Mouse (Mus musculus): ENCODE results near the gene Prpf40b. TPM values are rescaled to one million over a fixed set of nuclear protein-coding genes. Genes with fewer than 3 reads are reported as not detected.
A peak's percentile ranks its signal among the peaks of the same experiment; 100 is the strongest.

Gene Prpf40b
- polyA plus RNA-seq, 1 experiment from 2014 or later, result 113 TPM

DNA sequence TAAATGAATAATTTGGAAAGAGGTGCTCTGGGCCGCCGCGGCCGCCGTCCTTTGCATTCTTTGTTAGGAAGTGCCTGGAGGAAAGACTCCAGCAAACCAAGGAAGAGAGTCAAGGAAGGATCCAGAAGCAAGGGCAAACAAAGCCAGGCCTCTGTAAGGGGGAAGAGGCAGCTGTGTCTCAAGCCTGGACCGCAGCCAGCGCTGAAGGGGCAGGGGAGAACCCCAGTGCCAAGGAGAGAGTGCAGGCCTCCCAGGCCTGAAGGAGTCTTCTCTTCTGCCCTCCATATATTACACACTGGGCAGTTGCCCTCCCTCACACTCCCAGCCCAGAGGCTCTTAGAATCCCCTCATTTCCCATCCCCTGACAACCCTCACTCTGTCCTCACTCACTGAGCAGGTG, 16.6 kb upstream of the Prpf40b start:
- H3K36me3 ChIP-seq (ENCODE audit: control insufficient read depth, insufficient read depth, low read length), result no peaks in the 10 kb centered on the region
- no peak overlapping the region for H3K4me3 ChIP-seq (ENCODE audit: low read depth, low read length)
- H3K9me3 ChIP-seq (ENCODE audit: control insufficient read depth, low read length), result no peaks in the 10 kb centered on the region
- H3K27me3 ChIP-seq (ENCODE audit: control insufficient read depth, insufficient read depth, low read length), result no peaks in the 10 kb centered on the region
- H3K4me2 ChIP-seq (ENCODE audit: low read depth, low read length), result no peak overlapping the region
- ATAC-seq (ENCODE audit: low read depth), result no peak
- 93% methylated on average over 7 of the region's 7 CpGs for WGBS
- no peak overlapping the region for H3K27ac ChIP-seq (ENCODE audit: low read depth, low read length)
- H3K9ac ChIP-seq (replicated peaks; ENCODE audit: low read depth, low read length), result no peak overlapping the region
- H3K4me1 ChIP-seq (ENCODE audit: control insufficient read depth, insufficient read depth, low read length), result no peaks in the 10 kb centered on the region

DNA sequence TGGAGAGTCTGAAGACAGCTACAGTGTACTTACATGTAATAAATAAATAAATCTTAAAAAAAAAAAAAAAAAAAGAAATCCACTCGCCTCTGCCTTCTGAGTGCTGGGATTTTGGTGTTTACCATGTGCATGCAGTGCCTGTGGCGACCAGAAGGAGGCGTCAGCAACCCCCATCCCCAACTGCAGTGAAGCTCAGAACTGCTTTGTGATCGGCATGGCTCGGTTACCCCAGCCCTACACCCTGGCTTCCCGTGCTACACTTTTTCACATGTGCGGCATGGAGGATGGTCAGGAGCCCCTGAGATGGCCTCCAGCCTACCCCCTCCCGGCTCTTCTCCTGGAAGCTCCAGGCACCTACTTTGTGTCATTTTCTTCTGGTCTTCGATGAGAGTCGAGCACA, 11.4 kb upstream of the Prpf40b start:
- Histone ChIP-seq H3K4me1 (ENCODE audit: control insufficient read depth, insufficient read depth, low read length) (no peaks in the 10 kb centered on the region), H3K4me2 (ENCODE audit: low read depth, low read length) (no peak overlapping the region), H3K27ac (ENCODE audit: low read depth, low read length) (no peak overlapping the region), H3K9me3 (ENCODE audit: control insufficient read depth, low read length) (no peaks in the 10 kb centered on the region), H3K36me3 (ENCODE audit: control insufficient read depth, insufficient read depth, low read length) (no peaks in the 10 kb centered on the region), H3K9ac (replicated peaks; ENCODE audit: low read depth, low read length) (no peak overlapping the region), H3K4me3 (ENCODE audit: low read depth, low read length) (no peak overlapping the region), H3K27me3 (ENCODE audit: control insufficient read depth, insufficient read depth, low read length) (no peaks in the 10 kb centered on the region)
- WGBS, result 70% methylated on average over 10 of the region's 10 CpGs
- no peak for ATAC-seq (ENCODE audit: low read depth)

DNA sequence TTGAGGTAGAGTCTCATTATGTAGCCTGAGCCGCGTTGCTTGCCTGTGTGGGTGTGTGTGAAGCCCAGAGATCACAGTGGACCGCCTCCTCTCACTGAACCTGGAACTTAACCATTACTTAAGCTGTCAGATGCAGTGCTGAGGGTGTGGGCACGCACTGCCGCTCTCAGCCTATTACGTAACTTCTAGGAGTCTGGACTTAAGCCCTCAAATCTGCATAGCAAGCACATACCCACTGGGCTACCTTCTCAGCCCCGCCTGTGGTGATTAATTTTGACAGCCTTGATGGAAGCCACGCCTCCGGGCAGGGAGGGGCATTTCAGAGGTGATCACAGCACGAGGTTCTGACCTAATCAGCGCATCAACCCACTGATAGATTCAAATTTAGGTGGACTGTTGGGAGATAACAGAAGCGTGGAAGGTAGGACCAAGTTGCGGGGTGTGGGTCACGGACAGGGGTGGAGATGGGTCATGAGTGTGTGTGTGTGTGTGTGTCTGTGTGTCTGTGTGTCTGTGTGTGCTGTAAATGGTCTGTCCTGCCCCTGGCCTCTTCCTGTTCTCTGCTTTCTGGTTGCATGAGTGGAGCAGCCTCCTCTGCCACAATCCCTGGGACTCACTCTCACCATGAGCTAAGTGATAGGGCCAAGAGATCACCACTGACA, 10.2 kb upstream of the Prpf40b start:
- ATAC-seq (ENCODE audit: low read depth), result no peak
- no peak overlapping the region for H3K4me3 ChIP-seq (ENCODE audit: low read depth, low read length)
- H3K9ac ChIP-seq (replicated peaks; ENCODE audit: low read depth, low read length), result no peak overlapping the region
- H3K4me1 ChIP-seq (ENCODE audit: control insufficient read depth, insufficient read depth, low read length), result no peaks in the 10 kb centered on the region
- H3K27me3 ChIP-seq (ENCODE audit: control insufficient read depth, insufficient read depth, low read length), result no peaks in the 10 kb centered on the region
- 51% methylated on average over 14 of the region's 14 CpGs for WGBS
- H3K4me2 ChIP-seq (ENCODE audit: low read depth, low read length), result no peak overlapping the region
- H3K9me3 ChIP-seq (ENCODE audit: control insufficient read depth, low read length), result no peaks in the 10 kb centered on the region
- no peaks in the 10 kb centered on the region for H3K36me3 ChIP-seq (ENCODE audit: control insufficient read depth, insufficient read depth, low read length)
- no peak overlapping the region for H3K27ac ChIP-seq (ENCODE audit: low read depth, low read length)

DNA sequence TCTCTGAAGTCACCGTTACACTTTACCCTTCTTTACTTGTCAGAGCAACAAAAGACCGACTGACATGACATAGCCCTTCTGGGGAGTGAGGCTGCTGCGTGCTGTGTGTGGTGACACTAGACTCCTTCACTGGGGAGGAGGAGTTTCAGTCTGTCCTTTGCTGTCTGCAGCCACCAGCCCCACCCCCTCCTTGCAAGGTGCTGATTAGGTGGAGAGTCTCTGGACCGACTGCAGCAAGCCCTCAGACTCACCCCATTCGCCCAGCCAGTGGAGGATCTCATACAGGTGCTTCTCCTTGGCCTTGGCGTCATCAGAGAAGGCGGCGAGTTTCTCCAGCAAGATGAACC, 9.7 kb upstream of the Prpf40b start:
- 64% methylated on average over 8 of the region's 8 CpGs for WGBS
- Histone ChIP-seq H3K4me2 (ENCODE audit: low read depth, low read length) (no peak overlapping the region), H3K9ac (replicated peaks; ENCODE audit: low read depth, low read length) (no peak overlapping the region), H3K4me3 (ENCODE audit: low read depth, low read length) (no peak overlapping the region), H3K4me1 (ENCODE audit: control insufficient read depth, insufficient read depth, low read length) (no peaks in the 10 kb centered on the region), H3K27me3 (ENCODE audit: control insufficient read depth, insufficient read depth, low read length) (no peaks in the 10 kb centered on the region), H3K9me3 (ENCODE audit: control insufficient read depth, low read length) (no peaks in the 10 kb centered on the region), H3K36me3 (ENCODE audit: control insufficient read depth, insufficient read depth, low read length) (no peaks in the 10 kb centered on the region), H3K27ac (ENCODE audit: low read depth, low read length) (no peak overlapping the region)
- no peak for ATAC-seq (ENCODE audit: low read depth)

DNA sequence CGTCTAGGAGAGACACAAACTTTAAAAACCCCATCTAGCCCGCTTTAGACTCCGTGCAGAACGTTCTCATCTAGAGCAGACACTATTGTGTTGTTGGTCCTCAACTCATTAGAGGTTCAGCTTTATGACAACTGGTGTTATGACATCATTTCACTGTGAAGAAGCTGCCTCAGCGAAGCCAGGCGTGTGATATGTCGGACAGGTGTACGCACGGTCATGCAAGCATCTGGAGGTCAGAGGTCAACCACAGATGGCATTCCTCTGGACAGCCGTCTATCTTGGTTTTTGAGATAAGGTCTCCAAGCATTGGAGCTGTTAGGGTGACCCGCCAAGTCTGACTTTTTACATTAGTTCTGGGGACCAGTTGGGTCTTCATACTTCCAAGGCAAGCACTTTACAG, 4.3 kb upstream of the Prpf40b start:
- no peak overlapping the region for H3K4me3 ChIP-seq (ENCODE audit: low read depth, low read length)
- 0 out of 2 replicates have a peak, but pooled peaks cover 3% of the 10 kb centered on the region for H3K4me1 ChIP-seq (ENCODE audit: control insufficient read depth, insufficient read depth, low read length)
- ATAC-seq (ENCODE audit: low read depth), result no peak
- no peak overlapping the region for H3K9ac ChIP-seq (replicated peaks; ENCODE audit: low read depth, low read length)
- no peaks in the 10 kb centered on the region for H3K36me3 ChIP-seq (ENCODE audit: control insufficient read depth, insufficient read depth, low read length)
- H3K27ac ChIP-seq (ENCODE audit: low read depth, low read length), result no peak overlapping the region
- WGBS, result 93% methylated on average over 11 of the region's 11 CpGs
- H3K9me3 ChIP-seq (ENCODE audit: control insufficient read depth, low read length), result no peaks in the 10 kb centered on the region
- H3K27me3 ChIP-seq (ENCODE audit: control insufficient read depth, insufficient read depth, low read length), result no peaks in the 10 kb centered on the region
- H3K4me2 ChIP-seq (ENCODE audit: low read depth, low read length), result no peak overlapping the region

DNA sequence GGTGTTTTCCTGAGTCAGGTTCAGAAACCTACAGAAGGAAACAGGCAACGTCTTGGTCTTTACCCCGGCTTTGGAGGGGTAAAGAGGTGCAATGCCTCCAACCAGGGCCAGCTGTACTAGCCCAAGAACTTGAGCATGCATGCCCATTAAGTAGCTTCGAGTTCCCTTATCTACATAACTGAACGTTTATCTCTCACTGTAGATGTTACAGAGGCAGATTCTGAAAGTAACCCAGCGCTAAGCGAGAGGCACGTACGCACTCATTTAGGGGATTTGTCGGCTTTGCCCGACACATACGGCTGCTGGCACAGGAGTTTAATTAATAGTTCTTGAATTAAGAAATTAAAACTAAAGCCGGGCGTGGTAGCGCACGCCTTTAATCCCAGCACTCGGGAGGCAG, 600 bp upstream of the Prpf40b start:
- Histone ChIP-seq H3K36me3 (ENCODE audit: control insufficient read depth, insufficient read depth, low read length) (no peaks in the 10 kb centered on the region), H3K27me3 (ENCODE audit: control insufficient read depth, insufficient read depth, low read length) (no peaks in the 10 kb centered on the region), H3K4me1 (ENCODE audit: control insufficient read depth, insufficient read depth, low read length) (peaks cover 11% of the 10 kb centered on the region; the same call in 1 of the 2 replicates), H3K27ac (ENCODE audit: low read depth, low read length) (peak overlapping the region; percentile 84; the same call in 1 of the 2 replicates), H3K4me2 (ENCODE audit: low read depth, low read length) (peak overlapping the region; percentile 40), H3K9me3 (ENCODE audit: control insufficient read depth, low read length) (no peaks in the 10 kb centered on the region), H3K4me3 (ENCODE audit: low read depth, low read length) (peak overlapping the region; percentile 67), H3K9ac (replicated peaks; ENCODE audit: low read depth, low read length) (peak overlapping the region; percentile 74; the same call in 1 of the 2 replicates)
- 27% methylated on average over 16 of the region's 16 CpGs for WGBS
- peak; percentile 16 for ATAC-seq (ENCODE audit: low read depth)

DNA sequence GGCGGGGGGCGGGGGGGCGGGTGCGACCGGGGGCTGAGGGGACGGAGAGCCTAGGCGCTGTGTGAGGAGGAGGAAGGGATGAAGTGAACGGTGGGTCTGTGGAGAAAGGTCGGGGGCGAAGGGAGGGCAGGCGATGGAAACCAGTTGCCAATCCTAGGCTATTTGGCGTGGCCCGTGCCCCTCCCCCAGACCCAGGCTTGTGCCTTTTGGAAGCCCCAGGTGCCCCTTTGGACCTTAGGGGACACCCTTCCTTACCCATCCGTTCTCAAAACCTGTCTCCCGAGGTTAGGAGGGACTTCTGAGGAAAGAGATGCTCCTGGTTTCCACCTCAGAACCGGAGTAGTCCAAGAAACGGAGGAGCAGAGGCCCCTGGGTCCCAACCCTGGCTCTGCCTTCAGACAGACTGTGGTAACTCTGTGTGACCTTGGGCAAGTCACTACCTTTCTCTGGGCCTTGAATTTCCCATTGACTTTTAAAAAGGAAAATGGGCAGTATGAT, 646 bp downstream of the Prpf40b start, which contains the start of gene Fam186b:
Fam186b (minus strand) TSS at position 405 of the 498 bp plus-strand sequence.
- Histone ChIP-seq H3K27ac (ENCODE audit: low read depth, low read length) (peak within 1 kb of the TSS; percentile 84), H3K9ac (replicated peaks; ENCODE audit: low read depth, low read length) (peak within 1 kb of the TSS; percentile 74), H3K27me3 (ENCODE audit: control insufficient read depth, insufficient read depth, low read length) (no peaks in the 10 kb centered on the region), H3K4me3 (ENCODE audit: low read depth, low read length) (peak within 1 kb of the TSS; percentile 67), H3K36me3 (ENCODE audit: control insufficient read depth, insufficient read depth, low read length) (no peaks in the 10 kb centered on the region), H3K9me3 (ENCODE audit: control insufficient read depth, low read length) (no peaks in the 10 kb centered on the region), H3K4me2 (ENCODE audit: low read depth, low read length) (peak within 1 kb of the TSS; percentile 40), H3K4me1 (ENCODE audit: control insufficient read depth, insufficient read depth, low read length) (peaks cover 11% of the 10 kb centered on the region; the same call in 1 of the 2 replicates)
- ATAC-seq (ENCODE audit: low read depth), result peak; percentile 64
- WGBS, result 0% methylated on average over 14 of the region's 17 CpGs

DNA sequence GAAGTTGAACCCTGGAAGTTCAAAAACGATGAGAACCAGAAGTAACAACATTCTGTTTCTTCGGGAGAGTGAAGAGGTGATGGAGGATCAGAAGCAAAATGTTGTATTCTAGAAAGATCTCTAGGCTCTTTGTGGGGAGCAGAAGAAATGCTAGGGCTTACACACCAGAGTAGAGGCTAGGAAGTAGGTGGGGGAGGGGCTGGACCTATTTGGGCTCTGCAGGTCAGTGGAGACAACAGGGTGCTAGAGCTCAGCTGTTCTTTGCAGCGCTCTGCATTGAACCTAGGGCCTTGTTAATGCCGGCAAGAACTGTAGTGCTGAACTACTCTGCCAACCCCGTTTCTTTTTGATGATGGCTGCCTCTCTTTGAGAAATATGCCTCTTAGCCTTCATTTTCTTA, 1.3 kb downstream of the Prpf40b start:
- no peaks in the 10 kb centered on the region for H3K27me3 ChIP-seq (ENCODE audit: control insufficient read depth, insufficient read depth, low read length)
- no peaks in the 10 kb centered on the region for H3K9me3 ChIP-seq (ENCODE audit: control insufficient read depth, low read length)
- H3K36me3 ChIP-seq (ENCODE audit: control insufficient read depth, insufficient read depth, low read length), result no peaks in the 10 kb centered on the region
- H3K27ac ChIP-seq (ENCODE audit: low read depth, low read length), result no peak overlapping the region
- peak overlapping the region; percentile 67 for H3K4me3 ChIP-seq (ENCODE audit: low read depth, low read length)
- peaks cover 11% of the 10 kb centered on the region; the same call in 1 of the 2 replicates for H3K4me1 ChIP-seq (ENCODE audit: control insufficient read depth, insufficient read depth, low read length)
- H3K9ac ChIP-seq (replicated peaks; ENCODE audit: low read depth, low read length), result no peak overlapping the region; the same call in 1 of the 2 replicates
- 40% methylated on average over 5 of the region's 5 CpGs for WGBS
- H3K4me2 ChIP-seq (ENCODE audit: low read depth, low read length), result peak overlapping the region; percentile 40
- no peak for ATAC-seq (ENCODE audit: low read depth)

DNA sequence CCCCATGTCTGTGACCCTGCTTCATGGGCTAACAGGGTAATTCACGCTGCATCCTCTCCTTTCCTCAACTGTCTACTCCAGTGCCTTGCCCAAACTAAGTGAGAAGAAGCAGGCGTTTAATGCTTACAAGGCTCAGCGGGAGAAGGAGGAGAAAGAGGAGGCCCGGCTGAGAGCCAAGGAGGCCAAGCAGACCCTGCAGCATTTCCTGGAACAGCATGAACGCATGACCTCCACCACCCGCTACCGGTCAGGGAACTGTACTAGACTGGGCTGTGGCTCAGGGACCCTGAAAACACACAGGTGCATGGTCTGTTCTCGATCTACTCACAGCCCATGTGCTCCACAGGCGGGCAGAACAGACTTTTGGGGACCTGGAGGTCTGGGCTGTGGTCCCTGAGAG, 12.6 kb downstream of the Prpf40b start:
- H3K4me2 ChIP-seq (ENCODE audit: low read depth, low read length), result no peak overlapping the region
- WGBS, result 88% methylated on average over 9 of the region's 9 CpGs
- no peak overlapping the region for H3K9ac ChIP-seq (replicated peaks; ENCODE audit: low read depth, low read length)

More for the DNA sequence above, 12.6 kb downstream of the Prpf40b start:
- ATAC-seq (ENCODE audit: low read depth), result no peak
- Histone ChIP-seq H3K27ac (ENCODE audit: low read depth, low read length) (no peak overlapping the region), H3K27me3 (ENCODE audit: control insufficient read depth, insufficient read depth, low read length) (no peaks in the 10 kb centered on the region), H3K36me3 (ENCODE audit: control insufficient read depth, insufficient read depth, low read length) (peaks cover 80% of the 10 kb centered on the region), H3K4me3 (ENCODE audit: low read depth, low read length) (no peak overlapping the region), H3K9me3 (ENCODE audit: control insufficient read depth, low read length) (no peaks in the 10 kb centered on the region), H3K4me1 (ENCODE audit: control insufficient read depth, insufficient read depth, low read length) (no peaks in the 10 kb centered on the region)

Data from neural tube, embryonic 14.5 days (tissue).